Mouse (Mus musculus) cortical plate, adult 2 months (tissue): ENCODE measurements around the gene Pxdn.

ENCODE experiments used
- CTCF ChIP-seq: fragments of 200-500 bp; IDR thresholded peaks from 2 replicates; pipeline ENCODE4 v1.5.1; 2011; ENCODE audit warnings: mild to moderate bottlenecking, control low read depth, low read length; ENCODE audit not compliant: insufficient read depth; ENCODE audit errors: extremely low read depth
- POLR2A ChIP-seq: fragments of 200-500 bp; IDR thresholded peaks from 2 replicates; pipeline ENCODE4 v1.6.1; 2011; ENCODE audit warnings: mild to moderate bottlenecking, low read length, control low read depth; ENCODE audit not compliant: insufficient read depth; ENCODE audit errors: extremely low read depth

- TF ChIP-seq CTCF = no peak
- no peak for TF ChIP-seq POLR2A
These were observed 35.1 kb downstream of the Pxdn start for GRCm38 (mm10) chr12:29972533-29972932.
